In genomic region chr9:44177405-44177804, GRCm38 (mm10) we compare ENCODE assay signal across 19 mouse cellular contexts. TPM values are rescaled to one million over a fixed set of nuclear protein-coding genes. Genes with fewer than 3 reads are reported as not detected.
DNase-seq lines count a peak whose midpoint lies in the region; ATAC-seq and TF ChIP-seq lines count a peak whose summit lies in the region.
"Had no signal": no experiment of that assay in that cellular context is flagged by ENCODE, and none has a peak within 500 bp of the region (broad histone marks: within the 10 kb centered on the region; RNA-seq: fewer than 3 reads in every experiment).

No protein-coding gene starts in this region.

- no peak overlapping the region for H3K4me3 ChIP-seq in heart, embryonic 15.5 days
- H3K4me3 ChIP-seq in thymus, adult 2 months (ENCODE audit: control insufficient read depth, insufficient read depth, low read length), result no peak overlapping the region
- no peak overlapping the region for H3K4me3 ChIP-seq in hindbrain, embryonic 16.5 days (ENCODE audit: low read length)
- H3K4me3 ChIP-seq: embryonic facial prominence, embryonic 10.5 days; forebrain, embryonic 13.5 days; hindbrain, embryonic 13.5 days; intestine, embryonic 15.5 days had no signal

- no peak overlapping the region for H3K9ac ChIP-seq in heart, embryonic 15.5 days
- H3K9ac ChIP-seq in hindbrain, embryonic 16.5 days (ENCODE audit: low read depth, low read length), result no peak overlapping the region
- H3K9ac ChIP-seq: forebrain, embryonic 13.5 days; forebrain, postnatal 0 days; hindbrain, embryonic 13.5 days; intestine, embryonic 15.5 days had no signal

- H3K4me2 ChIP-seq in heart, embryonic 15.5 days, result no peak overlapping the region
- H3K4me2 ChIP-seq in hindbrain, embryonic 16.5 days (ENCODE audit: low read length), result no peak overlapping the region
- H3K4me2 ChIP-seq: forebrain, embryonic 13.5 days; hindbrain, embryonic 13.5 days; intestine, embryonic 15.5 days had no signal

- DNase-seq in heart, adult 11 months, result peak; percentile 70
- DNase-seq in heart, adult 18-20 months, result no peak
- DNase-seq in heart, adult 8-10 months (ENCODE audit: low spot score), result no peak
- no peak for DNase-seq in thymus, adult 2 months
- no peak for DNase-seq in thymus, adult 18-20 months
- peak; percentile 17 for DNase-seq in skeletal muscle tissue, adult 2 months (ENCODE audit: low read depth, low spot score)
- DNase-seq: adrenal gland, adult 2 months; adrenal gland, postnatal 36 days; cerebellum, adult 2 months; cerebellum, postnatal 10 days; forebrain, postnatal 0 days; kidney, adult 8-10 months had no signal

- H3K9me3 ChIP-seq in heart, embryonic 15.5 days (replicated peaks), result no peaks in the 10 kb centered on the region
- H3K9me3 ChIP-seq in hindbrain, embryonic 16.5 days (ENCODE audit: control insufficient read depth, low read length), result no peaks in the 10 kb centered on the region; the same call in 1 of the 2 replicates
- H3K9me3 ChIP-seq: forebrain, embryonic 13.5 days; hindbrain, embryonic 13.5 days; intestine, embryonic 15.5 days had no signal

- peaks cover 40% of the 10 kb centered on the region for H3K4me1 ChIP-seq in heart, embryonic 15.5 days (replicated peaks)
- H3K4me1 ChIP-seq in thymus, adult 2 months (replicated peaks; ENCODE audit: control insufficient read depth, insufficient read depth, low read length), result peaks cover 26% of the 10 kb centered on the region
- H3K4me1 ChIP-seq in hindbrain, embryonic 16.5 days (ENCODE audit: control insufficient read depth, insufficient read depth, low read depth, low read length), result no peaks in the 10 kb centered on the region
- H3K4me1 ChIP-seq: embryonic facial prominence, embryonic 10.5 days; forebrain, embryonic 13.5 days had no signal

- H3K27me3 ChIP-seq in heart, embryonic 15.5 days, result no peaks in the 10 kb centered on the region
- H3K27me3 ChIP-seq in thymus, adult 2 months (ENCODE audit: control insufficient read depth, insufficient read depth, low read length), result no peaks in the 10 kb centered on the region
- no peaks in the 10 kb centered on the region for H3K27me3 ChIP-seq in hindbrain, embryonic 16.5 days (replicated peaks; ENCODE audit: control insufficient read depth, insufficient read depth, low read length)
- H3K27me3 ChIP-seq: CH12.LX; forebrain, embryonic 13.5 days; hindbrain, embryonic 13.5 days; intestine, embryonic 15.5 days had no signal

- no peak for ATAC-seq in heart, embryonic 15.5 days (replicated peaks; ENCODE audit: insufficient number of reproducible peaks, insufficient read depth, low FRiP score, low read depth)
- no peak for ATAC-seq in hindbrain, embryonic 16.5 days
- ATAC-seq: forebrain, embryonic 13.5 days; forebrain, postnatal 0 days; intestine, embryonic 15.5 days had no signal

- peak overlapping the region; percentile 17; the same call in 1 of the 2 replicates for H3K27ac ChIP-seq in heart, embryonic 15.5 days
- peak overlapping the region; percentile 54; the same call in 1 of the 2 replicates for H3K27ac ChIP-seq in thymus, adult 2 months (ENCODE audit: control insufficient read depth, insufficient read depth, low read length)
- H3K27ac ChIP-seq in hindbrain, embryonic 16.5 days (ENCODE audit: low read depth, low read length), result no peak overlapping the region
- H3K27ac ChIP-seq: embryonic facial prominence, embryonic 10.5 days; forebrain, embryonic 13.5 days; hindbrain, embryonic 13.5 days; intestine, embryonic 15.5 days had no signal

- WGBS in heart, embryonic 15.5 days, result 46% methylated on average over 2 of the region's 2 CpGs
- 39% methylated on average over 2 of the region's 2 CpGs for WGBS in thymus, adult 2 months
- WGBS in hindbrain, embryonic 16.5 days, result 88% methylated on average over 2 of the region's 2 CpGs

- peaks cover 8% of the 10 kb centered on the region for H3K36me3 ChIP-seq in heart, embryonic 15.5 days
- peaks cover 19% of the 10 kb centered on the region for H3K36me3 ChIP-seq in thymus, adult 2 months (ENCODE audit: control insufficient read depth, insufficient read depth, low read length)
- H3K36me3 ChIP-seq in hindbrain, embryonic 16.5 days (ENCODE audit: control insufficient read depth, insufficient read depth, low read length), result peaks cover 2% of the 10 kb centered on the region; the same call in 1 of the 2 replicates

- no peak for TF ChIP-seq POLR2A in thymus, adult 2 months (IDR thresholded peaks at IDR 0.05; ENCODE audit: control insufficient read depth, extremely low read depth, insufficient read depth, low read length, poor library complexity)

- no peak for TF ChIP-seq CTCF in thymus, adult 2 months (IDR thresholded peaks at IDR 0.05; ENCODE audit: borderline replicate concordance, control insufficient read depth, extremely low read depth, insufficient read depth, low read length, poor library complexity)

RNA-seq across cellular contexts. Expression of gene Mcam, which starts 43.1 kb away (rescaled TPM):
- 10 to 100 TPM; 31.0 to 38.6 TPM for total RNA-seq in heart, adult 18-20 months (2021)
- 93.4 and 102 TPM in 2 replicates for polyA plus RNA-seq in heart, embryonic 15.5 days (2015; fragmentation: Nextera tagmentation; extraction: Ambion mirVana)
- 10 to 100 TPM; 20.5 to 35.2 (median 28.1) TPM for total RNA-seq in heart, adult 8-10 months (2022)
- polyA plus RNA-seq in thymus, adult 2 months (2012; rRNA removed), result 13.0 and 18.7 TPM in 2 replicates
- polyA plus RNA-seq in hindbrain, embryonic 16.5 days (2015; fragmentation: Nextera tagmentation; extraction: Ambion mirVana), result 12.3 and 15.3 TPM in 2 replicates

RNA-seq across cellular contexts. Expression of gene Cbl, which starts 56.4 kb away (rescaled TPM):
- 10 to 100 TPM; 18.0 to 18.5 TPM for total RNA-seq in heart, adult 18-20 months (2021)
- 10.7 and 14.8 TPM in 2 replicates for polyA plus RNA-seq in heart, embryonic 15.5 days (2015; fragmentation: Nextera tagmentation; extraction: Ambion mirVana)
- total RNA-seq in heart, adult 8-10 months (2022), result 10 to 100 TPM; 14.8 to 18.9 (median 17.4) TPM
- polyA plus RNA-seq in thymus, adult 2 months (2012; rRNA removed), result 132 and 194 TPM in 2 replicates
- 17.4 and 20.3 TPM in 2 replicates for polyA plus RNA-seq in hindbrain, embryonic 16.5 days (2015; fragmentation: Nextera tagmentation; extraction: Ambion mirVana)

Comparison
In these comparisons a context has a peak if more than half of its experiments do, and no peak if none do; other contexts are left out.
1. DNase-seq: peak in heart, adult 11 months (single experiment) and skeletal muscle tissue, adult 2 months (single experiment); none in heart, adult 18-20 months (0 of 2), heart, adult 8-10 months (single experiment), thymus, adult 2 months (single experiment) and thymus, adult 18-20 months (0 of 2).